Mouse (Mus musculus) midbrain, embryonic 11.5 days (tissue): ENCODE measurements around the gene Rpl18a. TPM values are rescaled to one million over a fixed set of nuclear protein-coding genes. Genes with fewer than 3 reads are reported as not detected.

Source experiments
- ATAC-seq: fragments of 200-750 bp; cut with Nextera tagmentation; 2 replicates; pipeline ENCODE4 v1.8.0; 2017; ENCODE audit warnings: moderate TSS enrichment, moderate library complexity; ENCODE audit not compliant: low FRiP score
- DNase-seq: peaks from one replicate; pipeline ENCODE4 v3.0.0; 2015; ENCODE audit warnings: low spot score; ENCODE audit errors: missing footprints
- H3K27ac ChIP-seq: fragments of 300-500 bp; sonication (generic); 2 replicates; pipeline ENCODE4 v1.5.1; 2014; ENCODE audit warnings: low read depth, low read length
- H3K27me3 ChIP-seq: fragments of 300-500 bp; sonication (generic); 2 replicates; pipeline ENCODE4 v1.6.1; 2014; ENCODE audit warnings: mild to moderate bottlenecking, low read length, moderate library complexity, mixed read lengths; ENCODE audit not compliant: control insufficient read depth, insufficient read depth
- H3K36me3 ChIP-seq: fragments of 300-500 bp; sonication (generic); 2 replicates; pipeline ENCODE4 v1.6.1; 2014; ENCODE audit warnings: mild to moderate bottlenecking, low read length, moderate library complexity, mixed read lengths; ENCODE audit not compliant: control insufficient read depth, insufficient read depth
- H3K4me1 ChIP-seq: fragments of 300-500 bp; sonication (generic); 2 replicates; pipeline ENCODE4 v1.6.1; 2014; ENCODE audit warnings: low read length; ENCODE audit not compliant: control insufficient read depth, insufficient read depth
- H3K4me2 ChIP-seq: fragments of 300-500 bp; sonication (generic); 2 replicates; pipeline ENCODE4 v1.6.1; 2014; ENCODE audit warnings: mild to moderate bottlenecking, moderate library complexity
- H3K4me3 ChIP-seq: fragments of 300-500 bp; sonication (generic); 2 replicates; pipeline ENCODE4 v1.5.1; 2014; ENCODE audit warnings: low read depth, low read length
- H3K9ac ChIP-seq: fragments of 300-500 bp; sonication (generic); 2 replicates; pipeline ENCODE4 v1.6.1; 2014; ENCODE audit warnings: low read length
- H3K9me3 ChIP-seq: fragments of 300-500 bp; sonication (generic); 2 replicates; pipeline ENCODE4 v1.6.1; 2016; ENCODE audit warnings: low read length; ENCODE audit not compliant: control insufficient read depth
- WGBS: fragments of 180-500 bp; shearing (Covaris S2); extraction: QIAGEN DNeasy Blood & Tissue Kit; methylation state at CpG from one replicate; pipeline ENCODE4 v1.1.7; 2014; 5-methylcytosine and 5-hydroxymethylcytosine counted together
- polyA plus RNA-seq: library from polyadenylated mRNA; unstranded; fragments of >200 nt; fragmentation: Nextera tagmentation; extraction: Ambion mirVana; gene quantifications from 2 replicates; pipeline ENCODE4 v1.2.1, GENCODE M21; 2014

The Rpl18a gene
- polyA plus RNA-seq, 1 experiment from 2014 or later, result 3,086 TPM

DNA sequence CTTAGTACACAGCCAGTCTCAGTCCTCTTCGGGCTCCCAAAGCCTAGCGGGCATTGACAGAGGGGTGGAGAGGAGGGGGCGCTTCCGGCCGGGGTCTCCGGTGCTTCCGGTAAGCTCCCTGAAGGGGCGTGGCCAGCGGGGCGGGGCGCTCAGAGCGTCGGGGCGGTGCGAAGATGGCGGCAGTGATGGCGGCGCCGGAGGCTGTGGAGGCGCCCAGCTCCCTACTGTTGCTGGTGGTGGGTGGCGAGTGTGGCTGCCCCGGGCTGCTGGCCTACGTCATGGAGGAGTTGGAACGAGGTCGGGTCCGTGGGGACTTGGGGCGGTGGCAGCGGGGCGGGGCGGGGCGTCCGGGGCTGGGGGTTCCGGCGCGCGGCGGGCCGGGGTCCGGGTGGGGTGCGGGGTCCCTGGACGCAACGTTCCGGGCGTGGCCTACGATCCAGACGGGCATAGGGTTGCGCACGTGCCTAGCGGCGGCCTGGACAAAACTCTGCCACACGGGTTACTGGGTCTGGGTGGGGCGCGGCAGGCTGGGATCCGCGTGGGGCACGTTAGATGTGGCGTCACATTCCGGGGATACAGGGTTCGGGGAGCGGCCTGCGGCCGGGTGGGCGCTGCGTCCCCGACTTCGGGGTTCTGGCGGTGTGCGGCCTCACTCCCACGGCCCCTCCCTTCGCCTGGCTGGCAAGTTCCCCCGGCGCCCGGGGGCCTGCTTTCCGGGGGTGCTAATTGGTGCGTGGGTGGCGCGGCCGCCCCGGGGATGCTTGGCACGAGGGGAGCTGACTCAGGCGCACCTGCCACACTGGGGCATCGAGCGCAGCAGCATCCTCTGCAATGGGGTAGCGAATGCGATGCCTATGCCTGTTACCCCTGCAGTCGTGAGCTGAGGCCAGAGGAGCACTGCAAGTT lies 8.9 kb upstream of the Rpl18a start, which contains the start of gene Map1s:
Map1s (plus strand) TSS at position 102 of the 906 bp plus-strand sequence.
- Histone ChIP-seq H3K9ac (peak within 1 kb of the TSS; percentile 91), H3K4me1 (peaks cover 6% of the 10 kb centered on the region), H3K4me3 (peak within 1 kb of the TSS; percentile 95), H3K9me3 (no peaks in the 10 kb centered on the region), H3K4me2 (peak within 1 kb of the TSS; percentile 95), H3K36me3 (no peaks in the 10 kb centered on the region), H3K27me3 (no peaks in the 10 kb centered on the region; the same call in 1 of the 2 replicates), H3K27ac (peak within 1 kb of the TSS; percentile 79)
- ATAC-seq (peak; percentile 96), DNase-seq (peak; percentile 99)
- WGBS, result 2% methylated on average over 60 of the region's 86 CpGs

DNA sequence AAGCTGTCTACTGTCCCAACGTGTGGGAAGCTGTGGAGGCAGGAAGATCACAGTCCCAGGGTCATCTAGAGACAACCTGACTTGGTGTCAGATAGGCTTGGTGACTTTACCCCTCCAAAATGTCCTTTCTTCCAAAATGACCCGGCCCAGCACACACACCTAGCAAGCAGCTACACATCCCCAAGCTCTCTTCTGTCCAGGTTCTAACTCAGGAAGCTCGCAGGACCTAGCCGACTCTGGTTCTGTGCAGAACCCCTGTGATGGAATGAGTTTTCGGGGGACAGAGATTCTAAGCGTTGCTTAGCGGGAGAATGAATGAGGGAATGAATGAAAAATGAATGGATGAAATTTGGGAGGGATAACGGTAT lies 8.2 kb upstream of the Rpl18a start:
- H3K36me3 ChIP-seq, result no peaks in the 10 kb centered on the region
- ATAC-seq, result peak; percentile 25
- H3K27me3 ChIP-seq, result no peaks in the 10 kb centered on the region; the same call in 1 of the 2 replicates
- H3K9ac ChIP-seq, result peak overlapping the region; percentile 91
- peak overlapping the region; percentile 85 for H3K4me2 ChIP-seq
- H3K4me3 ChIP-seq, result peak overlapping the region; percentile 95
- 20% methylated on average over 8 of the region's 8 CpGs for WGBS
- H3K9me3 ChIP-seq, result no peaks in the 10 kb centered on the region
- no peak overlapping the region; the same call in 1 of the 2 replicates for H3K27ac ChIP-seq
- H3K4me1 ChIP-seq, result peaks cover 6% of the 10 kb centered on the region
- no peak for DNase-seq

DNA sequence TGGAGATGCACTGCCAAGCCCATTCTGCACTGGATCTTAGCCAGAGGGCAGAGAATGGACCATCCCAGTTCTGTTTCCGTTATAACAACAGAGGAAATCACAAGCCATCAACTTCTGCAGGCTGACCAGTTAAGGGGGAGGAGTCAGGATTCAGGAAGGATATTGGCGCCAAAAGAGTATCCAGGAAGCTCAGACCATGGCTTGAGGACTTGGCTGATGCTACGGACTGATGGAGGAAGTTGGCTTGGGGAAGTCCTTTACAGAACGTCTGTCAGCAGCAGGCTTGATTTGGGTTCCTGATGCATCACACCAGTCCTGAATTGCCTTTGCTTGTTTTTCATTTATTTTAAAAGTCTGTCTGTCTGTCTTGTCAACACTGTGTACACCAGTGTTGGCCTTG lies 7.3 kb upstream of the Rpl18a start:
- 66% methylated on average over 4 of the region's 4 CpGs for WGBS
- H3K9ac ChIP-seq, result no peak overlapping the region
- H3K4me1 ChIP-seq, result peaks cover 6% of the 10 kb centered on the region
- no peaks in the 10 kb centered on the region for H3K36me3 ChIP-seq
- no peaks in the 10 kb centered on the region for H3K9me3 ChIP-seq
- no peaks in the 10 kb centered on the region; the same call in 1 of the 2 replicates for H3K27me3 ChIP-seq
- H3K4me3 ChIP-seq, result no peak overlapping the region
- H3K27ac ChIP-seq, result no peak overlapping the region
- no peak overlapping the region for H3K4me2 ChIP-seq
- ATAC-seq (no peak), DNase-seq (no peak)

DNA sequence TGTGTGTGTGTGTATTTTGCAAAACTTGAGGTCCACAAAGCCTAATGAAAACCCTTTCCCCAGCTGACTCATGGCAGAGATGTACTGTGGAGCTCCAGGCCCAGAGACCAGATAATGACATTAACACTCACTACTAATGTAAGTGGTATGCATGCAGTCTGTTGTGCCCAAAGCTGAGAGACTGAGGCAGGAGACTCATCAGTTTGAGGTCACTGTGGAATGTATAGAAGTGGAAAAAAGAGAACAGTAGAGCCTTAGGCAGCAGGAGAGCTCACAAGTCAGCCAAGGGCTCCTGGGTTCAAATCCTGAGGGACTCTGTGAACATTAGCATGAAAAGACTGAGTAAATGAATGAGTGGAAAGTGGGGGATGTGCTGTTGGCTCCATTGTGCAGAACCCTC lies 6.4 kb upstream of the Rpl18a start:
- Histone ChIP-seq H3K9ac (no peak overlapping the region), H3K4me3 (no peak overlapping the region), H3K9me3 (no peaks in the 10 kb centered on the region), H3K27ac (no peak overlapping the region), H3K4me2 (no peak overlapping the region), H3K4me1 (peaks cover 6% of the 10 kb centered on the region), H3K27me3 (no peaks in the 10 kb centered on the region; the same call in 1 of the 2 replicates), H3K36me3 (no peaks in the 10 kb centered on the region)
- ATAC-seq, result no peak
- DNase-seq, result no peak

DNA sequence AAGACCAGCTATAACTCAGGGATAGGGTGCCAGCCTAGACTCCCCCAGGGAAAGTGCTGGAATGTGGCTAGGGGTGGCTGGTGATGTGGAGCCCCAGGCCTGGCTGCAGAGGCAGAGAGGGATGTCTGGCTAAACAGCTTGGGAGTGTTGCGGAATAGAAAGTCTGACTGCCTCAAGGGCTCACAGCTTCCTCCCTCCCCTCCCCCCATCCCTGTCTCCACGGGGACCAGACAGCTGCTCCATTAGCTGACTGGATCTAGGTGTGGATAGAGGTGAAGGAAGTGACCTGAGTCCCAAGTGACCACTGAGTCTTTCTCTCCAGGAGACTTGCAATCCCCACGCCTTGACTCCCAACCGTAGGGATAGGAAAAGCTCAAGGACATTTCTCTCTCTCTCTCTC lies 5.9 kb upstream of the Rpl18a start:
- 46% methylated on average over 4 of the region's 4 CpGs for WGBS
- DNase-seq (no peak), ATAC-seq (no peak)
- Histone ChIP-seq H3K27me3 (no peaks in the 10 kb centered on the region; the same call in 1 of the 2 replicates), H3K36me3 (no peaks in the 10 kb centered on the region), H3K27ac (no peak overlapping the region), H3K9ac (peak overlapping the region; percentile 20; the same call in 1 of the 2 replicates), H3K9me3 (no peaks in the 10 kb centered on the region), H3K4me1 (peaks cover 10% of the 10 kb centered on the region), H3K4me2 (no peak overlapping the region), H3K4me3 (no peak overlapping the region)

DNA sequence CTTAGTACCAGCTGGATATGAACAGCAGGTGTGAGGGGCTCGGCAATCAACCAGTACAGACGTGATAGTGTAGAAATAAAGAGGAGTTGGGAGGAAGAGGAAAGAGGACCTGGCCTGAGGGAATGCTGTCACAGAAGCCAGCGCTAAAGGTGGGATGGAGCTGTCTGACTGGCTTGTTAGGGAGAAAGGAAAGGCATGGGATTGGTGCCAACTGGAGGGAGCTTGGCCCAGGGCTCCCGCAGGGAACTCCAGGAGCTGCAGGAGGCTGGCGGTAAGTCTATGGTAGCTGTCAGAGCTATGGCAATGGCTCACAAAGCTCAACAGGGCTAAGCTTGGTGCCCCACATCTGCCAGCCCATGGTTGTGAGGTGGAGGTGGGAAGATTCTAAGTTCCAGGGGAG lies 5.0 kb upstream of the Rpl18a start:
- WGBS, result 38% methylated on average over 5 of the region's 5 CpGs
- no peak overlapping the region for H3K4me2 ChIP-seq
- ATAC-seq (no peak), DNase-seq (no peak)
- no peak overlapping the region for H3K27ac ChIP-seq
- H3K4me3 ChIP-seq, result no peak overlapping the region
- H3K27me3 ChIP-seq, result no peaks in the 10 kb centered on the region; the same call in 1 of the 2 replicates
- peaks cover 10% of the 10 kb centered on the region for H3K4me1 ChIP-seq
- H3K36me3 ChIP-seq, result no peaks in the 10 kb centered on the region
- H3K9ac ChIP-seq, result no peak overlapping the region
- no peaks in the 10 kb centered on the region for H3K9me3 ChIP-seq

DNA sequence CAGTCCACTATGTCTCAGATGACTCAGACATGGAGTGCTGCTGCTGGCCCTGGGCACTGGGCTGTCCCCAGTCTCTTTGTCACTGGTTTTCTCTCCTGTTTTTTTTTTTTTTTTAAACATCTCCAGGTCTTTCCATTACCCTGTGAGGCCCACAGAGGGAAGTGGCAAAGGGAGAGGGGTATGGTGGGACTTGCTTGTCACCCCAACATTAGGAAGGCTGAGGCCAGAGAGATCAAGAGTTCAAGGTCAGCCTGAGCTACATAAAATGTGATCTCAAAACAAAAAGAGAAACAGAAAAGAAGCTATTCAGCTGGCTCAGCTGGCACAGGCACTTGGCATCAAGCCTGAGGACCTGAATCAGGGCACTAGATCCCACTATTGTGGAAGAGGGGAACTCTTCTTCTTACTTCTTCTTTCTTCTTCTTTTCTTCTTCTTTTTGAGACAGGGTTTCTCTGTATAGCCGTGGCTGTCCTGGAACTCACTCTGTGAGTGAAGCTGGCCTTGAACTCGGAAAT lies 3.7 kb upstream of the Rpl18a start:
- WGBS, result 69% methylated on average over 2 of the region's 2 CpGs
- Histone ChIP-seq H3K4me2 (no peak overlapping the region), H3K9ac (no peak overlapping the region), H3K4me3 (no peak overlapping the region), H3K27ac (no peak overlapping the region), H3K36me3 (no peaks in the 10 kb centered on the region), H3K9me3 (no peaks in the 10 kb centered on the region), H3K4me1 (peaks cover 7% of the 10 kb centered on the region), H3K27me3 (no peaks in the 10 kb centered on the region; the same call in 1 of the 2 replicates)
- DNase-seq (no peak), ATAC-seq (no peak)

DNA sequence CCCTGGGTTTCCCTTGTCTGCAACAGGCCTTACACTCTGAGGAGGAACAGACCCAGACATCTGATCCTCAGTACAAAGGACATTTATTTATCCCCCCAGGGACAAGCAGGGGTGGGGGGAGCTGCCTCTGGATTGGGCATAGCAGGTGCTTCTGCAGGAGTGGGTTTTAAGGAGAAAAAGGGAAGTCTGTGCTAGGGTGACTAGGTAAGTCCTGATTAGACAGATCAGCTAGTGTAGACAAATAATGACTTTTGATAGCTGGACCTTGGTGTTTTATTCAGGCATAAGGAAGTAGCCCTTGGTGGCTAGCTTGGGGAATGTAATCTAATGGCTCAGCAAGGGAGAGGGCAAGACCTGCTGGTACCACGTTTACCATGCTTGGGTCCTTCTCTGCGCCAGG lies 2.0 kb upstream of the Rpl18a start:
- no peaks in the 10 kb centered on the region for H3K9me3 ChIP-seq
- ATAC-seq (no peak), DNase-seq (no peak)
- H3K36me3 ChIP-seq, result peaks cover 13% of the 10 kb centered on the region
- no peaks in the 10 kb centered on the region; the same call in 1 of the 2 replicates for H3K27me3 ChIP-seq
- peaks cover 7% of the 10 kb centered on the region for H3K4me1 ChIP-seq
- no peak overlapping the region for H3K27ac ChIP-seq
- H3K9ac ChIP-seq, result no peak overlapping the region
- WGBS, result 86% methylated on average over 2 of the region's 2 CpGs
- no peak overlapping the region for H3K4me2 ChIP-seq
- no peak overlapping the region for H3K4me3 ChIP-seq

DNA sequence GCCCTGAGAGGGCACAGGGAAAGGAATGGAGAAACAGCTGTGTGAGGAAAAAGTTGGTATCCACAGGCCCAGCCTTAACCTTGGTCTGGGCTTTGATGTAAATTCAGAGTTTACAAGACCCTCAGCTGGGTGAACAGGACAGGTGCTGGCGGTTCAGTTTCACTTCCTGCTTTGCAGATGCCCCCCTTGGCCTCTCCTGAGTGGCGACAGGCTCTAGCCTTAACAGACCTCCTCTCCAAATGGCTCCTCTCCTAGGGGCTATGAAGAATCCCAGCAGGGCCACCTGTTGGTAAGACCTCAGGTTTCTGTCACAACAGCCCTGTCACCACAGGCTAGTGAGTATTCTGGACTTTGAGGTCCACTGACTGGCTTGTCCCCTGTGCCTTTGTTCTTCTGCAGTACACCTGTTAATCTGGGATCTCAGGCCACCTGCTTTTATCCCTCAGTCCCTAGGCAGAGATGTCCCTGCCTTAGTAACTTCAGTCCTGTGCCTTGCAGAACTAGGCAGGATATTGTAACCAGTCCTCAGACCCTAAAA lies 1.5 kb upstream of the Rpl18a start:
- no peak for ATAC-seq
- H3K36me3 ChIP-seq, result peaks cover 17% of the 10 kb centered on the region
- H3K27me3 ChIP-seq, result peaks cover 4% of the 10 kb centered on the region
- 59% methylated on average over 2 of the region's 2 CpGs for WGBS
- no peak overlapping the region; the same call in 1 of the 2 replicates for H3K4me2 ChIP-seq
- peak overlapping the region; percentile 88; the same call in 1 of the 2 replicates for H3K4me3 ChIP-seq
- no peaks in the 10 kb centered on the region for H3K9me3 ChIP-seq
- DNase-seq, result no peak
- no peak overlapping the region for H3K27ac ChIP-seq
- peak overlapping the region; percentile 60 for H3K9ac ChIP-seq
- peaks cover 7% of the 10 kb centered on the region for H3K4me1 ChIP-seq
